ENCODE assay signal across 9 mouse cellular contexts in the genomic region with DNA sequence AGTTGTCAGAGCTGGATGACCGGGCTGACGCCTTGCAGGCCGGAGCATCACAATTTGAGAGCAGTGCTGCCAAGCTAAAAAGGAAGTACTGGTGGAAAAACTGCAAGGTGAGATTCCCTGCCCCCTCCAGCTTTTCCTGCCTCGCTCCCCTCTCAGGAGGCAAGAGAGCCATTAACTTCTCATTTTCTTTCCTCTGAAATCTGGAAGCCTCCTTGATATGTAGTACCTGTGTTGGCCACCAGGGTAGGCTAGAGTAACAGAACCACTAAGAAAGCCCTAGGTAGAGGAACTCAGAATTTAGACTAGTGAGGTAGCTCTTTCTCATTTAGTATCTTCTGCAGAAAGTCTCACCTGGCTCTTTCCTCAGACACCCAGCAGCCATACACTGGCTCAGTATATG. TPM values are rescaled to one million over a fixed set of nuclear protein-coding genes. Genes with fewer than 3 reads are reported as not detected.
A peak's percentile ranks its signal among the peaks of the same experiment; 100 is the strongest.
DNase-seq lines count a peak whose midpoint lies in the region; ATAC-seq and TF ChIP-seq lines count a peak whose summit lies in the region.
"Had no signal": no experiment of that assay in that cellular context is flagged by ENCODE, and none has a peak within 500 bp of the region (broad histone marks: within the 10 kb centered on the region; RNA-seq: fewer than 3 reads in every experiment).

No protein-coding gene starts in this region.

- H3K4me2 ChIP-seq in midbrain, embryonic 15.5 days: no peak overlapping the region
- H3K4me2 ChIP-seq in hindbrain, postnatal 0 days (ENCODE audit: low read depth, low read length): no peak overlapping the region
- H3K4me2 ChIP-seq: hindbrain, embryonic 15.5 days had no signal

- peaks cover 11% of the 10 kb centered on the region; the same call in 1 of the 2 replicates for H3K36me3 ChIP-seq in midbrain, embryonic 10.5 days
- no peaks in the 10 kb centered on the region; the same call in 1 of the 2 replicates for H3K36me3 ChIP-seq in midbrain, embryonic 15.5 days (replicated peaks)
- no peaks in the 10 kb centered on the region for H3K36me3 ChIP-seq in hindbrain, postnatal 0 days (ENCODE audit: insufficient read depth, low read length)

- peak; percentile 88 for TF ChIP-seq CTCF in hindbrain, postnatal 0 days (IDR thresholded peaks at IDR 0.05; ENCODE audit: low read depth)
- peak; percentile 42 for TF ChIP-seq CTCF in lung, adult 2 months (IDR thresholded peaks at IDR 0.05; ENCODE audit: insufficient read depth, low read length)

- no peak overlapping the region for H3K4me3 ChIP-seq in midbrain, embryonic 10.5 days
- H3K4me3 ChIP-seq in midbrain, embryonic 15.5 days: no peak overlapping the region
- no peak overlapping the region for H3K4me3 ChIP-seq in hindbrain, postnatal 0 days (ENCODE audit: low read length)
- H3K4me3 ChIP-seq in lung, adult 2 months (replicated peaks; ENCODE audit: extremely low read depth, low read depth, low read length): no peak overlapping the region
- H3K4me3 ChIP-seq: hindbrain, embryonic 15.5 days had no signal

- no peak for TF ChIP-seq POLR2A in lung, adult 2 months (IDR thresholded peaks at IDR 0.05; ENCODE audit: borderline replicate concordance, extremely low read depth, low read depth, low read length)

- H3K27me3 ChIP-seq in midbrain, embryonic 10.5 days (ENCODE audit: low read depth, poor library complexity, severe bottlenecking): peaks cover 11% of the 10 kb centered on the region
- peaks cover under 1% of the 10 kb centered on the region; the same call in 1 of the 2 replicates for H3K27me3 ChIP-seq in midbrain, embryonic 15.5 days (replicated peaks)
- no peaks in the 10 kb centered on the region for H3K27me3 ChIP-seq in hindbrain, postnatal 0 days (ENCODE audit: insufficient read depth, low read length)

- no peak overlapping the region for H3K9ac ChIP-seq in midbrain, embryonic 15.5 days
- H3K9ac ChIP-seq in hindbrain, postnatal 0 days (replicated peaks; ENCODE audit: low read length): no peak overlapping the region
- H3K9ac ChIP-seq: hindbrain, embryonic 15.5 days had no signal

- peaks cover 16% of the 10 kb centered on the region for H3K4me1 ChIP-seq in midbrain, embryonic 10.5 days
- peaks cover 8% of the 10 kb centered on the region for H3K4me1 ChIP-seq in midbrain, embryonic 15.5 days
- peaks cover 6% of the 10 kb centered on the region for H3K4me1 ChIP-seq in hindbrain, postnatal 0 days (ENCODE audit: insufficient read depth, low read length)
- H3K4me1 ChIP-seq in lung, adult 2 months (ENCODE audit: control insufficient read depth, insufficient read depth, low read length): no peaks in the 10 kb centered on the region

- no peaks in the 10 kb centered on the region for H3K9me3 ChIP-seq in midbrain, embryonic 10.5 days (replicated peaks)
- no peaks in the 10 kb centered on the region for H3K9me3 ChIP-seq in midbrain, embryonic 15.5 days
- H3K9me3 ChIP-seq in hindbrain, postnatal 0 days (ENCODE audit: low read length): no peaks in the 10 kb centered on the region
- H3K9me3 ChIP-seq: hindbrain, embryonic 15.5 days had no signal

- H3K27ac ChIP-seq in midbrain, embryonic 10.5 days (replicated peaks): no peak overlapping the region
- H3K27ac ChIP-seq in midbrain, embryonic 15.5 days: no peak overlapping the region
- H3K27ac ChIP-seq in hindbrain, postnatal 0 days: no peak overlapping the region
- H3K27ac ChIP-seq: hindbrain, embryonic 15.5 days had no signal

- ATAC-seq in midbrain, embryonic 15.5 days (replicated peaks): no peak
- no peak for ATAC-seq in hindbrain, postnatal 0 days

- peak; percentile 50 to 86 for DNase-seq in adrenal gland, adult (ENCODE audit: inconsistent age in 2 of 2, low spot score in 1 of 2)
- no peak for DNase-seq in adrenal gland, postnatal 4 days (ENCODE audit: low spot score in 2 of 2)
- DNase-seq in midbrain, embryonic 10.5 days (ENCODE audit: low spot score): peak; percentile 30
- peak; percentile 77 to 86 for DNase-seq in cerebellum, postnatal 10 days
- DNase-seq in hindbrain, postnatal 0 days (ENCODE audit: low spot score): peak; percentile 74
- DNase-seq in lung, adult 2 months: peak; percentile 50
- peak; percentile 54 for DNase-seq in skeletal muscle tissue, adult 2 months (ENCODE audit: low read depth, low spot score)

- WGBS in midbrain, embryonic 10.5 days: 86% methylated on average over 4 of the region's 4 CpGs
- 84% methylated on average over 4 of the region's 4 CpGs for WGBS in midbrain, embryonic 15.5 days
- WGBS in hindbrain, postnatal 0 days: 71% methylated on average over 4 of the region's 4 CpGs
- 66% methylated on average over 4 of the region's 4 CpGs for WGBS in lung, adult 2 months

RNA-seq across cellular contexts. Expression of gene Vamp1, which starts 3.6 kb away (rescaled TPM):
- total RNA-seq in adrenal gland, postnatal 4 days (2021): 10 to 100 TPM; 42.5 to 44.0 TPM
- 4.2 and 5.1 TPM in 2 replicates for polyA plus RNA-seq in midbrain, embryonic 10.5 days (2016; fragmentation: Nextera tagmentation; extraction: Ambion mirVana)
- 15.5 and 16.5 TPM in 2 replicates for polyA plus RNA-seq in midbrain, embryonic 15.5 days (2015; fragmentation: Nextera tagmentation; extraction: Ambion mirVana)
- total RNA-seq in hindbrain, postnatal 0 days (2014; rRNA removed): 74.6 and 85.3 TPM in 2 replicates
- 73.0 and 74.6 TPM in 2 replicates for polyA plus RNA-seq in hindbrain, postnatal 0 days (2015; fragmentation: Nextera tagmentation; extraction: Ambion mirVana)
- polyA plus RNA-seq in lung, adult 2 months (2012; rRNA removed): 12.5 and 22.0 TPM in 2 replicates

RNA-seq across cellular contexts. Expression of gene Tapbpl, which starts 12.7 kb away (rescaled TPM):
- total RNA-seq in adrenal gland, postnatal 4 days (2021): 10 to 100 TPM; 10.2 to 11.3 TPM
- polyA plus RNA-seq in midbrain, embryonic 10.5 days (2016; fragmentation: Nextera tagmentation; extraction: Ambion mirVana): 1.5 and 2.0 TPM in 2 replicates
- polyA plus RNA-seq in midbrain, embryonic 15.5 days (2015; fragmentation: Nextera tagmentation; extraction: Ambion mirVana): 6.3 TPM in 2 replicates
- total RNA-seq in hindbrain, postnatal 0 days (2014; rRNA removed): 4.5 and 7.0 TPM in 2 replicates
- polyA plus RNA-seq in hindbrain, postnatal 0 days (2015; fragmentation: Nextera tagmentation; extraction: Ambion mirVana): 7.0 and 7.8 TPM in 2 replicates
- polyA plus RNA-seq in lung, adult 2 months (2012; rRNA removed): 29.8 and 33.4 TPM in 2 replicates

RNA-seq across cellular contexts. Expression of gene Cd27, which starts 17.8 kb away (rescaled TPM):
- under 1 TPM; 0.36 to 0.68 TPM for total RNA-seq in adrenal gland, postnatal 4 days (2021)
- polyA plus RNA-seq in midbrain, embryonic 10.5 days (2016; fragmentation: Nextera tagmentation; extraction: Ambion mirVana): 2.1 and 2.2 TPM in 2 replicates
- 1.4 and 2.3 TPM in 2 replicates for polyA plus RNA-seq in midbrain, embryonic 15.5 days (2015; fragmentation: Nextera tagmentation; extraction: Ambion mirVana)
- total RNA-seq in hindbrain, postnatal 0 days (2014; rRNA removed): 0.79 TPM in 1 of 2 replicates, not detected in the other
- polyA plus RNA-seq in hindbrain, postnatal 0 days (2015; fragmentation: Nextera tagmentation; extraction: Ambion mirVana): 0.29 and 0.71 TPM in 2 replicates
- 8.1 and 9.8 TPM in 2 replicates for polyA plus RNA-seq in lung, adult 2 months (2012; rRNA removed)

RNA-seq across cellular contexts. Expression of gene Mrpl51, which starts 27.4 kb away (rescaled TPM):
- 100 to 1,000 TPM; 155 to 168 TPM for total RNA-seq in adrenal gland, postnatal 4 days (2021)
- polyA plus RNA-seq in midbrain, embryonic 10.5 days (2016; fragmentation: Nextera tagmentation; extraction: Ambion mirVana): 211 and 231 TPM in 2 replicates
- 129 and 131 TPM in 2 replicates for polyA plus RNA-seq in midbrain, embryonic 15.5 days (2015; fragmentation: Nextera tagmentation; extraction: Ambion mirVana)
- total RNA-seq in hindbrain, postnatal 0 days (2014; rRNA removed): 20.6 and 40.3 TPM in 2 replicates
- polyA plus RNA-seq in hindbrain, postnatal 0 days (2015; fragmentation: Nextera tagmentation; extraction: Ambion mirVana): 159 and 163 TPM in 2 replicates
- polyA plus RNA-seq in lung, adult 2 months (2012; rRNA removed): 30.1 and 39.4 TPM in 2 replicates

RNA-seq across cellular contexts. Expression of gene Ncapd2, which starts 27.5 kb away (rescaled TPM):
- total RNA-seq in adrenal gland, postnatal 4 days (2021): 100 to 1,000 TPM in 1 of 2 experiments, 10 to 100 TPM in 1; 95.5 to 107 TPM
- polyA plus RNA-seq in midbrain, embryonic 10.5 days (2016; fragmentation: Nextera tagmentation; extraction: Ambion mirVana): 236 and 246 TPM in 2 replicates
- 58.3 and 58.6 TPM in 2 replicates for polyA plus RNA-seq in midbrain, embryonic 15.5 days (2015; fragmentation: Nextera tagmentation; extraction: Ambion mirVana)
- total RNA-seq in hindbrain, postnatal 0 days (2014; rRNA removed): 47.1 and 56.3 TPM in 2 replicates
- 30.3 and 34.1 TPM in 2 replicates for polyA plus RNA-seq in hindbrain, postnatal 0 days (2015; fragmentation: Nextera tagmentation; extraction: Ambion mirVana)
- polyA plus RNA-seq in lung, adult 2 months (2012; rRNA removed): 15.5 and 34.2 TPM in 2 replicates

Comparison
In these comparisons a context has a peak if more than half of its experiments do, and no peak if none do; other contexts are left out.
1. DNase-seq: peak in adrenal gland, adult (2 of 2), midbrain, embryonic 10.5 days (single experiment), cerebellum, postnatal 10 days (2 of 2), hindbrain, postnatal 0 days (single experiment), lung, adult 2 months (single experiment) and skeletal muscle tissue, adult 2 months (single experiment); none in adrenal gland, postnatal 4 days (0 of 2).